Mouse (Mus musculus): ENCODE measurements around the gene Smad1. TPM values are rescaled to one million over a fixed set of nuclear protein-coding genes. Genes with fewer than 3 reads are reported as not detected.

The Smad1 gene
- polyA plus RNA-seq, 1 experiment from 2014 or later = 59.4 TPM

DNA sequence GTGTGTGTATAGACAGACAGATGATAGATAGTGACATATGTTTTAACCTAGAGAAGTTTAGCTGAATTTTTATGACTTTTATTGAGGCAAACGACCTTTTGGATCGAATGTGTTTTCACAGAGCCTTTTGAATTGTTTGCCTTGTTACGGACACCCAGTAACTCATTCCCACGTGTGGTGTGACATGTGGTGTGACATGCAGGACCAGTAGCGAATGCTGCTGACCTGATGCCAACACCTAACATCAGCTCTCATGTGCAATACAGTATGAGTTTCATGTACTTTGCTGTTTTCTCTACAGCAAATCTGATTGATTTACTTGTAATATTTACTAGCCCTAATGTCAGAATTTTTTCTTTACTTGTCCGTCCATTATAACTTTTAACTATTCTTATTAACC, 53.5 kb downstream of the Smad1 start:
- H3K4me1 ChIP-seq (ENCODE audit: control insufficient read depth, insufficient read depth, low read length) = no peaks in the 10 kb centered on the region
- H3K27ac ChIP-seq (replicated peaks; ENCODE audit: low read depth, low read length) = no peak overlapping the region
- no peaks in the 10 kb centered on the region for H3K27me3 ChIP-seq (replicated peaks; ENCODE audit: control insufficient read depth, insufficient read depth, low read length)
- H3K36me3 ChIP-seq (ENCODE audit: control insufficient read depth, insufficient read depth, low read length) = peaks cover 72% of the 10 kb centered on the region
- H3K9ac ChIP-seq (ENCODE audit: low read depth, low read length) = no peak overlapping the region
- DNase-seq (ENCODE audit: low spot score) = no peak
- no peak overlapping the region for H3K4me3 ChIP-seq (ENCODE audit: low read depth, low read length)
- no peak for ATAC-seq (ENCODE audit: low read depth)
- no peak overlapping the region for H3K4me2 ChIP-seq (ENCODE audit: low read depth, low read length)
- WGBS = 80% methylated on average over 6 of the region's 6 CpGs
- no peaks in the 10 kb centered on the region for H3K9me3 ChIP-seq (ENCODE audit: control insufficient read depth, low read length)

DNA sequence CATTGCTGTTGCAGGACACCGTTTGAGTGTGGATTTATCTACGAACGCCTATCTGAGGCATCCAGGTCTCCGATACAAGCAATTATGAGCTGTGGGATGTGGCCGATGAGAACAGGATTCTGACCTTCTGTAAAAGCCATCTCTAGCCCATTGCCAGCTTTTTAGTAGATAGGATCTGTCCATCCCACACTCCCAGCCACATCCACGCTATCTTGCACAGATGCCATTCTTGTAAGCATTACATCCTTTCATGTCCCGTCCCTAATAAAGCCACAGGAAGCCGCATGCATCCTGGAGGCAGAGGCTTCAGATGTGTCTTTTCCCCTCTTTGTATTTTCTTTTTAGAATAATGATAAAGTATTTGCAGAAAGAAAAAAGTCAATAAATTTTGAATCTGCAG, 58.1 kb downstream of the Smad1 start:
- no peak overlapping the region for H3K27ac ChIP-seq (replicated peaks; ENCODE audit: low read depth, low read length)
- no peaks in the 10 kb centered on the region for H3K27me3 ChIP-seq (replicated peaks; ENCODE audit: control insufficient read depth, insufficient read depth, low read length)
- H3K36me3 ChIP-seq (ENCODE audit: control insufficient read depth, insufficient read depth, low read length) = peaks cover 78% of the 10 kb centered on the region
- H3K9me3 ChIP-seq (ENCODE audit: control insufficient read depth, low read length) = no peaks in the 10 kb centered on the region
- ATAC-seq (ENCODE audit: low read depth) (no peak), DNase-seq (ENCODE audit: low spot score) (no peak)
- WGBS = 89% methylated on average over 8 of the region's 8 CpGs
- H3K4me2 ChIP-seq (ENCODE audit: low read depth, low read length) = no peak overlapping the region
- no peak overlapping the region for H3K9ac ChIP-seq (ENCODE audit: low read depth, low read length)
- no peaks in the 10 kb centered on the region for H3K4me1 ChIP-seq (ENCODE audit: control insufficient read depth, insufficient read depth, low read length)
- H3K4me3 ChIP-seq (ENCODE audit: low read depth, low read length) = no peak overlapping the region

DNA sequence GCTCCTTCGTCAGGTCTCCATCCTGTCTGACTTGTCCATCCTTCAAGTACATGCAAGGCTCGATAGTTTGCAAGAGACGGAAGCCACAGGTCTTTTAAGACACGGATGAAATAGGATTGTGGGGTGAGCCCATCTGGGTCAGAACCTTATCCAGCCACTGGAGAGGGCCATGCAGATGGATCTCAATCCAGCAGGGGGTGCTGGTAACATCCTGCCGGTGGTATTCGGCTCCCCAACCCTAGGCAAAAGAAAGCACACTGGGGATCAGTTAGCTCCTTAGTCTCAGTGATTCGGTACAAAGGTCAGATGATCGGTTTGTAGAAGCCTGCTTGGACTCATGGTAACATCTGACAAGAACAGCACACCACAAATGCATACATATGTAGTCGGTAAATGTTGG, 59.8 kb downstream of the Smad1 start:
- Histone ChIP-seq H3K36me3 (ENCODE audit: control insufficient read depth, insufficient read depth, low read length) (peaks cover 72% of the 10 kb centered on the region), H3K4me2 (ENCODE audit: low read depth, low read length) (no peak overlapping the region), H3K9ac (ENCODE audit: low read depth, low read length) (no peak overlapping the region), H3K4me3 (ENCODE audit: low read depth, low read length) (no peak overlapping the region), H3K4me1 (ENCODE audit: control insufficient read depth, insufficient read depth, low read length) (no peaks in the 10 kb centered on the region), H3K9me3 (ENCODE audit: control insufficient read depth, low read length) (no peaks in the 10 kb centered on the region), H3K27ac (replicated peaks; ENCODE audit: low read depth, low read length) (no peak overlapping the region), H3K27me3 (replicated peaks; ENCODE audit: control insufficient read depth, insufficient read depth, low read length) (no peaks in the 10 kb centered on the region)
- 76% methylated on average over 9 of the region's 9 CpGs for whole genome bisulfite sequencing
- DNase-seq (ENCODE audit: low spot score) = no peak
- ATAC-seq (ENCODE audit: low read depth) = no peak

DNA sequence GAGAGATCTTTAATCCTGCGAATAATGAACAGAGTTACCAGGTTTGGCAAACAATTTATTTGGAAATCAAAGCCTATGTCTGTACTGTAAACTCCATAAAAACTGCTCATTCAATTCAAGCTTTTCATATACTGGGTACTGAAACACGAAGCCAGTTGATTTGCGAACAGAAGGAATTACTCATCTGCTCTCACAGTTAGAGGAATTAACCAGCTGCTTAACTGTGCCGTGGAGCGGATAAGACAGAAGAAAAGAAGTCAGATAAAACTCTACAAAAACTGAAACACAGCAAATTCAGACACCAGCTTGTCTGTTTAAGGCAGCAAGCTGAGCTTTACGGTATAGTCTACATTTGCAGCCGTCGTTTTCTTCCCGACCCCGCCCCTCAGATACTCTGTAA, 60.7 kb downstream of the Smad1 start:
- Histone ChIP-seq H3K27me3 (replicated peaks; ENCODE audit: control insufficient read depth, insufficient read depth, low read length) (no peaks in the 10 kb centered on the region), H3K36me3 (ENCODE audit: control insufficient read depth, insufficient read depth, low read length) (peaks cover 63% of the 10 kb centered on the region), H3K4me1 (ENCODE audit: control insufficient read depth, insufficient read depth, low read length) (no peaks in the 10 kb centered on the region), H3K27ac (replicated peaks; ENCODE audit: low read depth, low read length) (no peak overlapping the region), H3K4me2 (ENCODE audit: low read depth, low read length) (no peak overlapping the region), H3K9me3 (ENCODE audit: control insufficient read depth, low read length) (peaks cover 2% of the 10 kb centered on the region; the same call in 1 of the 2 replicates), H3K9ac (ENCODE audit: low read depth, low read length) (no peak overlapping the region), H3K4me3 (ENCODE audit: low read depth, low read length) (no peak overlapping the region)
- no peak for ATAC-seq (ENCODE audit: low read depth)
- WGBS = 82% methylated on average over 10 of the region's 10 CpGs
- DNase-seq (ENCODE audit: low spot score) = no peak

DNA sequence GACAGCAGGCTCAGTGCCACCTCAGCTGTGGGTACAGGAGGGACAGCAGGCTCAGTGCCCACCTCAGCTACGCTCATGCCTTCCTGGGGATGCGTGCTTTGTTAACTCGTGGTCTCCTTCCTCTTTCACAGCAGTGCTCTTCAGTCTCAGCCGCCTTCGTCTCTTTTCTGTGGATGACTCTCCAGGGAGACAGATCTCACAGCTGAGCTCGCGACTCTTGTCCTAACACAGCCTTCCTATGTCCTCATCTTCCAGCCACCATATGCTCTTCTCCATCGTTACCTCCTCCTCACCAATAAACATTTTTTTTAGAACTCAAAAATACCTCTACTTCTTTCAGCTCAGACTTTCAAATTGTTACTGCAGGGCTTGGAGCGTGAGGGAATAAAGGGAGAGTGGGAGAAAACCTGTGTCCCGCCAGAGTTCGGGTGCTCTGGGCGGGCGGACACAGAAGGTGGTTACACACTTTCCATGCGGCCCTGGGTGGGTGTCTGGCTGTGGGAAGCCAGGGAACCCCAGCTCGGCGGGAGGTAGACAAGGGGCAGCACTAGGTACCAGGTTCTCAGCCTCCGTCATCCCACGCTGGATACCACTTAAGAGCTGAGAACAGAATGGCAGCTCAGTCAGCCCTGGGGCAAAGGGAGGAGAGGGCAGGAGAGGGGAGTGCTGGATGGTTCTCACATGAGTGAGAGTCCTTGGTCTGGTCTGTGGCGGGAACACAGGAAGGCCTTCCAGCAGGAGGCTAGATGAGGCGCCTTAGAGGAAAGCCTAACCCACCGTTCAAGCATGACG, 67.0 kb downstream of the Smad1 start:
- Histone ChIP-seq H3K4me3 (ENCODE audit: low read depth, low read length) (no peak overlapping the region), H3K27me3 (replicated peaks; ENCODE audit: control insufficient read depth, insufficient read depth, low read length) (no peaks in the 10 kb centered on the region), H3K27ac (replicated peaks; ENCODE audit: low read depth, low read length) (no peak overlapping the region), H3K9ac (ENCODE audit: low read depth, low read length) (no peak overlapping the region), H3K4me1 (ENCODE audit: control insufficient read depth, insufficient read depth, low read length) (peaks cover 1% of the 10 kb centered on the region; the same call in 1 of the 2 replicates), H3K9me3 (ENCODE audit: control insufficient read depth, low read length) (peaks cover 4% of the 10 kb centered on the region; the same call in 1 of the 2 replicates), H3K4me2 (ENCODE audit: low read depth, low read length) (no peak overlapping the region), H3K36me3 (ENCODE audit: control insufficient read depth, insufficient read depth, low read length) (peaks cover 6% of the 10 kb centered on the region)
- no peak for DNase-seq (ENCODE audit: low spot score)
- ATAC-seq (ENCODE audit: low read depth) = no peak
- WGBS = 91% methylated on average over 22 of the region's 22 CpGs

DNA sequence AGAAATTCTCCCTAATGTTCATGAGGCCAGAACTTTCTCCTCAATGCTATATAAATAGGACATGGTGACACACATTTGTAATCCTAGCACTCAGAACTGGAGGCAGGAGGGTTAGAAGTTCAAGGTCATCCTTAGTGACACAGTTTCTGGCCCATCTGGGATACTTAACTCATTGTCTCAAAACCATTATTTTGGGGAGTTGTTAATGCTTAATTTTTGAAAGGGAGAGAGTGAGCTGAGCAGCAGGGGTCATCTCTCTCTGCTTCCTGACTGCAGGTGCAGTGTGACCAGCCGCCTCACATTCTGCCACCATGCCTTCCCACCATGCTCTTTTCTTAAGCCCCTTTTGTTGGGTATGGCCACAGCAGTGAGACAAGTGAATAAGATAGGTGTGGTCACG, 67.7 kb downstream of the Smad1 start:
- Histone ChIP-seq H3K27me3 (replicated peaks; ENCODE audit: control insufficient read depth, insufficient read depth, low read length) (no peaks in the 10 kb centered on the region), H3K27ac (replicated peaks; ENCODE audit: low read depth, low read length) (no peak overlapping the region), H3K9ac (ENCODE audit: low read depth, low read length) (no peak overlapping the region), H3K4me1 (ENCODE audit: control insufficient read depth, insufficient read depth, low read length) (peaks cover 5% of the 10 kb centered on the region; the same call in 1 of the 2 replicates), H3K36me3 (ENCODE audit: control insufficient read depth, insufficient read depth, low read length) (no peaks in the 10 kb centered on the region), H3K4me3 (ENCODE audit: low read depth, low read length) (no peak overlapping the region), H3K4me2 (ENCODE audit: low read depth, low read length) (no peak overlapping the region), H3K9me3 (ENCODE audit: control insufficient read depth, low read length) (peaks cover 4% of the 10 kb centered on the region; the same call in 1 of the 2 replicates)
- no peak for ATAC-seq (ENCODE audit: low read depth)
- 90% methylated on average over 2 of the region's 2 CpGs for WGBS
- DNase-seq (ENCODE audit: low spot score) = no peak

DNA sequence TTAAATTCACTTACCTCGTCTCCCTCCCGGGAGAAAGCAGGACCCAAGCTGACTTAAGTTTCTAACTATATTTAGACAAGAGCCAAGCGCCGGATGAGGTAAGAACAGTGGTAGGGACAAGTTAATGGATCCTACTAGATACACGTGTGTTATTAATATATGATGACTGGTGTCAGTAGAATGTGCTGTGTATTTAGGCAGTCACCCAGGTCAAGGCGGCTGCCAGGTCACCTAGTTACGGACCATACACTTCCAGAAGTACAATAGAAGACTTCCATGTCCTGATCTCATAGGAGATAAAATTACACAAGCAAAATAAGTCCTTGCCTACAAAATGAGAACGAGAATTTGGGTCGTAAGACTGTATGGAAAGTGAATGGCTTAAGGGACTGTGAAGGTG, 68.3 kb downstream of the Smad1 start:
- H3K9me3 ChIP-seq (ENCODE audit: control insufficient read depth, low read length) = peaks cover 4% of the 10 kb centered on the region; the same call in 1 of the 2 replicates
- ATAC-seq (ENCODE audit: low read depth) = no peak
- no peaks in the 10 kb centered on the region for H3K27me3 ChIP-seq (replicated peaks; ENCODE audit: control insufficient read depth, insufficient read depth, low read length)
- H3K9ac ChIP-seq (ENCODE audit: low read depth, low read length) = no peak overlapping the region
- no peak overlapping the region for H3K4me2 ChIP-seq (ENCODE audit: low read depth, low read length)
- no peak for DNase-seq (ENCODE audit: low spot score)
- H3K27ac ChIP-seq (replicated peaks; ENCODE audit: low read depth, low read length) = no peak overlapping the region
- H3K4me3 ChIP-seq (ENCODE audit: low read depth, low read length) = no peak overlapping the region
- WGBS = 67% methylated on average over 9 of the region's 9 CpGs
- peaks cover 5% of the 10 kb centered on the region; the same call in 1 of the 2 replicates for H3K4me1 ChIP-seq (ENCODE audit: control insufficient read depth, insufficient read depth, low read length)
- H3K36me3 ChIP-seq (ENCODE audit: control insufficient read depth, insufficient read depth, low read length) = no peaks in the 10 kb centered on the region

DNA sequence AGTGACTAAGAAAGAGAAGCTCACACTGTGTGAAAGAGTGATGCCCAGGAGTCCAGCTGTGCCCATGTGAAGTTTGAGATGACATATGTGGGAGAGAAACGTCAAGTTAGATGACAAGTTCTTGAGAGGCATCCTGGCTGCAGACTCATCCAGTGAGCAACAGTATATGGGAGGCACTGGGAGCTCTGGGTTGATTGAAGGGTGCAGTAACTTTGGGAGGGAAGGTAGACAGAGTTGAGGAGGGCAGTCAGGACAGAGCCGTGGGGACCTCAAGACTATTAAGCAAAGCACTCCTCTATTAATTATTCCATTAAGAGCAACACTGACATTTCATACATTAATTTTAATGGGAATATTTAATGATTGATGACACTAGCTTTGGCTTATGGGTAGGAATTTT, 69.6 kb downstream of the Smad1 start:
- 80% methylated on average over 2 of the region's 2 CpGs for WGBS

DNA sequence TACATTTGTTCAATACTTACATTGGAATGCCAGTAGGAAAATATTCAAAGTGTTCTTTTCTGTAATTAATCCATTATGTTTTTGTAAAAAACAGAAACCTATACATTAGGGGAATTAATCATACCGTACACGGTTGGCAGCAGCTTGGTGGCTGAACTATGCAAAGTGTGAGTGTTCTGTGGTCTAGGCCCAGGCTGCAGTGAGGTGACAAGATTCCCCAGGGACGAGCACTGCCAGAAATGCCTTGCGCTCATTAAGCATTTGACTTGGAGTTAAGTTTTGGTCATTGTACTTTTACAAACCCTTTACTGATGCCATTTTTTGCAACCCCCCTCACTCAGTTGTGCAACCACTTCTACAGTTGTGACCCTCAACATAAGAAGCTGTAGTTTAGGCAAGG, 70.1 kb downstream of the Smad1 start:
- WGBS = 66% methylated on average over 4 of the region's 4 CpGs
- Histone ChIP-seq H3K27me3 (replicated peaks; ENCODE audit: control insufficient read depth, insufficient read depth, low read length) (no peaks in the 10 kb centered on the region), H3K36me3 (ENCODE audit: control insufficient read depth, insufficient read depth, low read length) (no peaks in the 10 kb centered on the region), H3K4me2 (ENCODE audit: low read depth, low read length) (no peak overlapping the region), H3K27ac (replicated peaks; ENCODE audit: low read depth, low read length) (no peak overlapping the region), H3K9ac (ENCODE audit: low read depth, low read length) (no peak overlapping the region), H3K9me3 (ENCODE audit: control insufficient read depth, low read length) (peaks cover 4% of the 10 kb centered on the region; the same call in 1 of the 2 replicates), H3K4me3 (ENCODE audit: low read depth, low read length) (no peak overlapping the region), H3K4me1 (ENCODE audit: control insufficient read depth, insufficient read depth, low read length) (peaks cover 5% of the 10 kb centered on the region; the same call in 1 of the 2 replicates)
- no peak for DNase-seq (ENCODE audit: low spot score)
- no peak for ATAC-seq (ENCODE audit: low read depth)

More for the DNA sequence above, 69.6 kb downstream of the Smad1 start:
- H3K9me3 ChIP-seq (ENCODE audit: control insufficient read depth, low read length) = peaks cover 4% of the 10 kb centered on the region; the same call in 1 of the 2 replicates
- no peak overlapping the region for H3K4me2 ChIP-seq (ENCODE audit: low read depth, low read length)
- no peak overlapping the region for H3K9ac ChIP-seq (ENCODE audit: low read depth, low read length)
- H3K36me3 ChIP-seq (ENCODE audit: control insufficient read depth, insufficient read depth, low read length) = no peaks in the 10 kb centered on the region
- ATAC-seq (ENCODE audit: low read depth) (no peak), DNase-seq (ENCODE audit: low spot score) (no peak)
- no peak overlapping the region for H3K27ac ChIP-seq (replicated peaks; ENCODE audit: low read depth, low read length)
- no peaks in the 10 kb centered on the region for H3K27me3 ChIP-seq (replicated peaks; ENCODE audit: control insufficient read depth, insufficient read depth, low read length)
- peaks cover 5% of the 10 kb centered on the region; the same call in 1 of the 2 replicates for H3K4me1 ChIP-seq (ENCODE audit: control insufficient read depth, insufficient read depth, low read length)
- no peak overlapping the region for H3K4me3 ChIP-seq (ENCODE audit: low read depth, low read length)
